Mouse (Mus musculus) megakaryocyte progenitor cell, adult 5-6 weeks (primary cell): ENCODE data around the gene Larp6. TPM values are rescaled to one million over a fixed set of nuclear protein-coding genes. Genes with fewer than 3 reads are reported as not detected.

Source experiments
- ATAC-seq: replicated peaks from 2 replicates; pipeline ENCODE4 v1.8.0; 2016; ENCODE audit warnings: mild to moderate bottlenecking, moderate TSS enrichment, inconsistent platforms; ENCODE audit not compliant: poor library complexity
- total RNA-seq, 2 experiments: library from RNA; stranded (forward) in 1 of 2; stranded (reverse) in 1 of 2; fragments of 157-497, 149-512 nt in 1 of 2; fragments of 200-1000 nt in 1 of 2; gene quantifications; 2 replicates each; pipeline versions ENCODE4 v1.2.3 to v1.2.4; 2015 to 2017

Larp6 gene
- total RNA-seq, 2 experiments from 2014 or later: not detected

- ATAC-seq: no peak
These were observed 44.3 kb downstream of the Larp6 start for GRCm38 (mm10) chr9:60756866-60757740.

GRCm38 (mm10) chr9:60757817-60758216, 45.0 kb downstream of the Larp6 start:
- peak; percentile 37; the same call in 1 of the 2 replicates for ATAC-seq

GRCm38 (mm10) chr9:60759436-60760007, 46.7 kb downstream of the Larp6 start:
- ATAC-seq: no peak

- no peak for ATAC-seq
These were observed 52.4 kb downstream of the Larp6 start for GRCm38 (mm10) chr9:60765181-60765580.

- no peak for ATAC-seq
These were observed 55.6 kb downstream of the Larp6 start for GRCm38 (mm10) chr9:60768393-60768792.

- ATAC-seq: no peak
These were observed 56.9 kb downstream of the Larp6 start for GRCm38 (mm10) chr9:60769711-60770111.

GRCm38 (mm10) chr9:60773713-60774112, 60.9 kb downstream of the Larp6 start:
- 0 out of 2 replicates have a peak, but pooled peaks have one; percentile 44 for ATAC-seq

GRCm38 (mm10) chr9:60776899-60777298, 64.1 kb downstream of the Larp6 start:
- ATAC-seq: no peak

- no peak for ATAC-seq
These were observed 69.4 kb downstream of the Larp6 start for GRCm38 (mm10) chr9:60782057-60782789.

- no peak for ATAC-seq
These were observed 72.3 kb downstream of the Larp6 start for GRCm38 (mm10) chr9:60785069-60785468.

GRCm38 (mm10) chr9:60787517-60788110, 74.8 kb downstream of the Larp6 start:
- no peak for ATAC-seq

Other genes with a start within 250 kb of the Larp6 start
- 0.05 and 0.44 TPM in 2 replicates for gene Thsd4, start 190.9 kb upstream of the Larp6 start, total RNA-seq (2015)
- 0.10 and 0.17 TPM in 2 replicates for gene Thsd4, start 190.9 kb upstream of the Larp6 start, total RNA-seq (2017)
- gene Lrrc49, start 24.8 kb upstream of the Larp6 start, total RNA-seq (2015): 4.2 and 6.8 TPM in 2 replicates
- 4.4 and 7.0 TPM in 2 replicates for gene Lrrc49, start 24.8 kb upstream of the Larp6 start, total RNA-seq (2017)
- gene Uaca, start 81.6 kb downstream of the Larp6 start, total RNA-seq (2015): 0.61 and 1.1 TPM in 2 replicates
- 2.9 and 3.3 TPM in 2 replicates for gene Uaca, start 81.6 kb downstream of the Larp6 start, total RNA-seq (2017)